Mouse (Mus musculus) liver, embryonic 14.5 days (tissue): ENCODE results near the gene Slc25a51.

Source experiments
- CTCF ChIP-seq: IDR thresholded peaks from 2 replicates; pipeline ENCODE4 v1.5.1; 2016; ENCODE audit warnings: antibody characterized with exemption, low read depth, control low read depth
- EP300 ChIP-seq: IDR thresholded peaks from 2 replicates; pipeline ENCODE4 v1.6.1; 2016; ENCODE audit warnings: antibody characterized with exemption, low read depth

DNA sequence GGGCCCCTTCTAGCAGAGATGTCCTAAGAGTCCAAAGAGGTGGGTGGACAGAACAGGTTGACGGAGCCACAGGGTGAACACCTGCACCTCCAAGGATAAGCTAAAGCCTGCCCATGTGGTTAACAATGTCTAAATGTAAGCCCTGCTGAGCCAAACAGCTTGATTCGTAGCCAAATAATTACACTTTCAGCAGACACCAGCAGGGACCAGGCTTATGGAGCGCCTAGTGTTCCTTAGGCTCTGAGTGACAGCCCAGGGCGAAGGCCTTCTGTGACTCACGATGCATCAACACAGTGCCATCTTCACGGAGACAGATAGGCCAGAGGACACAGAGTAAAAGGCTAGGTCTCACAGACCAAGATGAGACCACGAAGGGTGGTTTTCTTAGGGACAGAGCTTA is 20.9 kb upstream of the Slc25a51 start:
- TF ChIP-seq CTCF (no peak), EP300 (no peak)
